Mouse (Mus musculus) T-helper 1 cell (primary cell): Measurements from ENCODE around the gene Zscan26.
"Not testable (repeated sequence)": the region's sequence is repeated elsewhere in the genome, so short reads cannot be mapped to it uniquely, and the experiment has no call there.

ENCODE experiments used
- in situ Hi-C: fragments of 300-600 bp; cut with MboI, MseI; formaldehyde crosslinking; loops from one replicate; pipeline ENCODE4 v1.15.1; 2025; ENCODE audit warnings: high pct_unique_total_duplicates

The Zscan26 gene

DNA sequence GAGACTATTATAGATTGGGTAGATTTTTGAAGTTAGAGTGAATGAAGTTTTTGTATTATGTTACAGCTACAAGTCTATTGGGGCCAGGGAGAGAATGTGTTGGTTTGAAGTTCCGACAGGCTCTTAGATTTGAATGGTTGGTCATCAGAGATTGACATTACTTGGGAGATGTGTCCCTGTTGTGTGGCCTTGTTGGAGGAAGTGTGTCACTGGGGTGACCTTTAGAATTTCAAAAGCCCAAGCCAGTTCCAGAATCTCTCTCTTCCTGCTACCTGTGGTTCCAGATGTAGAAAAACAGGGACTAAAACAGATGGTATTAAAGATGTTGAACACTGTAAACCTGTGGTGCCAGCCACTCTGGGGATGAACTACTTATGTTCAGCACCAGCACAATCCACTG is 25.9 kb downstream of the Zscan26 start:
- in situ Hi-C loops = no loop called here

DNA sequence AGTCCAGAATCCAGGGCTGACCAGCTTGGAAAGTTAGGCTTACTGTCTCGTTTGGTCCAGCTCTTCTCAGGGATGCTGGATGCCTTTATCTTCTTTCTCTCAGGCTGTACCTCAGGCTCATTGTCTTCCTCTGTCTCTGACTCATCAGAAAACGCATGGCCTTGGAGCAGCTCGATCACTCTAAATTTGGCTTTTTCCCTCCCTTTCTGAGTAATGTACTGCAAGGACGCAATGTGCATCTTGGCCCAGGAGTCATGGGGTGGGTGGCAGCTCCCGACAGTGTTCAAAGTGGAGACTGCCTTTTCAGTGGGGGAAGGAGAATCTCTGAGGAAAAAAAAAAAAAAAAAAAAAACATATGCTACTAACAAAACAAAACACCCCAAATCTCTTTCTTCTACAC is 30.2 kb downstream of the Zscan26 start:
- in situ Hi-C loops = no loop called here

DNA sequence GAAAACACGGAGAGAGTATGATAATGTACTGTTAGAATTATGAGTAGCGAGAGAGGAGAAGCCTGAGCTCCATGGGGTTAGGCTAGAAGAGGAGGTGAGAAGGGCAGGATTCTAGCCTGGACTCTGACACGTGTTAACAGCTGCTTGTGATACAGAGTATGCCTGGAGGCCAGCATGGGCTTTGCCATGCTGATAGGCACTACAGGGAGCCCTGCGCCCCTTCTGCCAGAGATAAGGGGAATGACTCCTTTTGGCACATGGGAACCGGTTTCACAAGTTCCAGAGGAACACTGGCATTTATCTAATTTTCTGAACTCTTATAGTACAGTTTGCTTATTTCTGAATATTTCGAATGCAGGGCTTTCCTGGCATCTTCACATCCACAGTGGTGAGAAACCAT is 34.7 kb downstream of the Zscan26 start:
- in situ Hi-C loops = no loop called here

DNA sequence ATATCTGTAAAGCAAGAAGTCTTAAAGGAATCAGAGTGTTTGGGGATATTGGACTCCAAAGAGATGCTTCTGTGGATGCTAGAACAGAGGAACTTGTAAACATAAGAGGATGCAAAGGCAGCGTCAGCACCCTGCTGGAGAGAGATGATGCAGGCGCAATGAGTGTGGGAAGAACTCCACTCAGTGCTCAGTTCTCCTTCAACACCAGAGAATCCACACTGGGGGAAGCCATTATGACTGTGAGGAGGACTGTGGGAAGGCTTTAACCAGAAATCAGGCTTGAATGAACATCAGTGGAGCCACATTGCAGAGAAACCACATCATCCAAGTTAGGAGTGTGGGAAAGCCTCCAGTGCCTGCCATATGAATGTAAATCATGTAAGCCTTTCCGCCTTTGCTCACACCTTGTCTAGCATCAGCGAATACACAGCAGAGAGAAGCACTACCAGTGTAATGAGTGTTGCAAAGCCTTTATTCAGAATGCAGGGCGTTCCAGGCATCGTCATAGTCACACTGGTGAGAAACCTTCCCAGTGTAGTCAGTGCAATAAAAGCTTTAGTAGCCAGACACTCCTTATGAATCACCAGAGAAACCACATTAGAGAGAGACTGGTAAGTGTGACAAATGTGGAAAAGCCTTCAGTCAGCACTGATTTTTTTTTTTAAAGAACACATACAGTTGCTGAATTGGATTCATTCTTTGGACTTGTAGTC is 36.1 kb downstream of the Zscan26 start:
- in situ Hi-C loops = no loop called here

DNA sequence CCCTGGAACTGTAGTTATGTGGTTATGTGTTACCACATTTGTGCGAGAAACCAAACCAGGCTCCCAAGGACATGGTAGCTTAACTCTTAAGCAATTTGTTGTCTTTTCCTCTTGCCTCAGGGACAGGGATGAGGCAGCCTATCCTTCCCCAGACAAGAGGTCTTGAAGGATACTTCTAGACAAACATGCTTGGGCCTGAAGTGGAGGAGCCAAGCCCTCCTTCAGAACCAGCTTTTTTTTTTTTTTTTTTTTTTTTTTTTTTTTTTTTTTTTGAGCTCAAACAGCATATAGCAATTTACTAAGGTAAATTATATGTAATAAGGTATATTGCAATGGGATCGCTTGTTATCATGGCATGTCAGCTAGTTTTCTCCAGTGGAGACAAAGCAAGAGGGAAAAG is 37.8 kb downstream of the Zscan26 start:
- in situ Hi-C loops = no loop called here

DNA sequence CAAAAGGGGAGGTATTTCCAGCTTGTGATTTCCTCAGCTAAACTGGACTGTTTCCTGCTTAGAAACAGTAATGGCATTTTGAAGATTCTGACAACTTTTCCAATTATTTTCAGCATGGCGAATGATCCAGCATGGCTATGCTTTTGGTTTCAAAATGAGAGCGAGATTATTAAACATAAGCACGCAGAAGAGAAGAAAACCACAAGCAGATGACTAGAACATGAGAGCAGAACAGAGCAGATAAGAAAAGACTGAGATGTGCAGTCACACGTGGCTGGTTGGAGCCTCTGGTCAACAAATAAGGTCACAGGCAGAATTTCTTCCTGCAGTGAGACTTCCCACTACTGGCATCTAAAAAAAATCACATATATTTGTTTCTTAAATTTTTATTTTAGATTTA is 38.3 kb downstream of the Zscan26 start:
- in situ Hi-C loops = no loop called here

DNA sequence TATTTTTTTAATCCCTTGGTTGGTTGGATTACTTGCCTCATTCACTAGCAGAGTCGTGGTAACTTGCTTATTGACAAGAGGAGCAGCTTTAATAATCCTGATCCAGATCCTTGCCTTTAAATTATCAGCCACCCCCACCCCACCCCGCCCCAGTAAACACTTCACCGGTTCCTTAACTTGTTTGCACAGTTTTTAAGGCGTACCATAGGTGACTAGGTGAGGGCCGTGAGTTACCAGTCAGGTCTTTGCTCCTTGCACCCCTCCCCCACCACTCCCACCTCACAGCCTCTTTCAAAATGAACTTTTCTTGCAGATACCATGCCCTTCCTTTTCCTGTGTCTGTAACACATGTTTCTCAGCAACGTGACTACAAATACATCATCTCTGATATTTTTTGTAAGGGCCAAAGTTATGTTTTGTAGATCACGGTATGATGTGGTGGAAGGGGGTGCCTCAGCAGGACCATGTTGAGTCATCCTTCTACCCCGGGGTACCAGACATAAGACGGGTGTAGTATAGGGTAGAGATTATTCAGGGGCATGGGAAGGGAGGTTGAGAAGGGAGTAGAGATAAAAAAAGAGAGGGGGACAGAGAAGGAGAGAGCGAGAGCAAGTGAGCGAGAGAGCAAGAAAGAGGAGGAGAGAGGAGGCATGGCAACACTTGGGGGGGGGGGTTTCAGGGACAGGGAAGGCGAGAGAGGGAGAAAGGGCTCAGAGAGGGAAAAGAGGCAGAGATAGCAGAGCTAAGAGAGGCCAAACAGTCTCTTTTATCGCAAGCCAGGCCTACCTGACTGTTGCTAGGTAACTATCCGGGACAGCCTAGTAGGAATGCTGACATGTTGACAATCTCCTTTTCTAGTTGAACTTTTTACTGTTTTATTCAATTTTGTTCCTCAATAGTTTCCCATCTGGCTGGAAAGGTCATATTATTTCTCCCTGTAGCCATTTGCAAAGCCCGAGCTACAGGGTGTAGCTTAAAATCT is 39.0 kb downstream of the Zscan26 start:
- in situ Hi-C loops = loop anchor here (5.0 kb wide), 1 partner anchor 33 kb away; no protein-coding TSS in a partner anchor

DNA sequence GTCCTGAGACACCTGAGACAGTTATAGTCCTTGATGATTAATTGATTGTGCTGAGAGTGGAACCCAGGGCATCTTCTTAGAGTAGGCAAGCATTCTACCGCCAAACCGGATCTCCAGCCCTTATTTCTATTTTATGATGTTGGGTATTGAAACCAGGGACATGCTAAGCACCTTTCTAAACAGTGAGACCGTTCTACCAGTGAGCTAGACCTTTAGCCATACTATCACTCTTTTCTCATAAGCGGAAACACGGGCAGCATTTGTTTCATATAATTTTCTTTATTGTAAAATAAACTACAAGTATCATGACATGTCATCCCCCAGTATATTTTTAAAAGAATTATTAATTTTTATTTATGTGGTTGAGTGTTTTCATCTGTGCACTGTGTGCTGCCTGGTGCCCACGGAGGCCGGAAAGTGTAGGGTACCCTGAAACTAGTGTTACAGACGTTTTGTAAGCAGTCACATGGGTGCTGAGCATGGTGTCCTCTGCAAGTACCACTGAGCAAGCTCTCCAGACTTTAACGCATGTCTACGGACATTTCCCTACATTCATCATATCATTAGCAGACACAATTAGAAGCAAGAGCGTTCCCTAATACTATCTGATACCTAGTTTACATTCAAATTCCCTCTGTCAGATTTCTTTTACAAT is 44.6 kb downstream of the Zscan26 start:
- in situ Hi-C loops = no loop called here

DNA sequence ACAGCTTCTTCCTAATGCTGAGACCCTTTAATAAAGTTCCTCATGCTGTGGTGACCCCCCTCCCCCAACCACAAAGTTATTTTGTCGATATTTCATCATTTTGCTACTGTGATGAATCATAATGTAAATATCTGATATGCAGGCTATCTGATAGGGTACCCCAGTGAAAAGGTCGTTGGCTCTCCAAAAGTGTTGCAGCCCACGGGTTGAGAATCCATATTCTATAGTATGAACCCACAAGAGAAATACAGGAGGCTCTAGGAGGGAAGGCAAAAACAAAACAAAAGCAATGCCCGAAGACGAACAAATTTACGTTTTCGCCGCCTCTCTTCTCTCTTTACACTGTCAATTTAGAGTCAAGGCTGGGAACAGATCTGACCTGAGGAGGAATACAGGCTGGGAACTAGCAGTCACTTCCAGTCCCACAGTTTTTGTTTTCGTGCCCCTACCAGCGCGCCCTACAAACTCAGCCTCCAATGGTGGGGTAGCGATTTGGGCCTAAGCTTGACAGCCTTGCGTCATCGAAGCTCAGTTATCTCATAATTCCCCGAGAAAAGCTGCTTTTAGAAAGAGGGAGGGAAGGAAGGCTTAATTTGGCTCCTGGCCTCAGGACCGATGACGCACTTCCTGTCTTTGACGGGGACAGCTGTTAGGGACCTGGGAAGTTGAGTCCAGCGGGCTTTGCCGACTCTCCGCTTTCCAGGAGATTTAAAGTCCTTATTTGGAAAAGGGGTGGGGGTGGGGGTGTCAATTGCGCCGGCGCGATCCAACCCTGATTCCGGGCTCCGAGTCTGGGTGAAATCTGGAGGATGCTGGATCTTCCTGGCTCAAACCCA is 45.3 kb downstream of the Zscan26 start:
- in situ Hi-C loops = no loop called here

DNA sequence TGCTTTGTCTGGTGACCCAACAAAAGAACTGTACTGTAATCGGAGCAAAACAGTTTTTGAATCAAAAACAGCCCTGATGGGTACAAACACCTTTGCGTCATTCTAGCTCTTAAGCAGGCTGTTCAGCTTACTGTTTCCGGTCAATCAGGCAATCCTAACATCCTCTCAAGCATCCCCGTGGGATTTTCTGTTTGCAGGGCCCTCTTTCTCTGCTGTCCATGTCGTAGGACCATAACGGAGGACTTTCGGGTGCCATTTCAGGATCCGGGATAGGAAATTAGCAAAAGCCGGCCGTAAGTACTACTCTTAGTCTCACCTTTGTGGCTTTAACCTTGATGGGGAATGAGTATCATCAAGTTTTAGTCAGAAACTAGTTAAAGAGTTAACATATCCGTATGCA is 46.2 kb downstream of the Zscan26 start:
- in situ Hi-C loops = no loop called here

DNA sequence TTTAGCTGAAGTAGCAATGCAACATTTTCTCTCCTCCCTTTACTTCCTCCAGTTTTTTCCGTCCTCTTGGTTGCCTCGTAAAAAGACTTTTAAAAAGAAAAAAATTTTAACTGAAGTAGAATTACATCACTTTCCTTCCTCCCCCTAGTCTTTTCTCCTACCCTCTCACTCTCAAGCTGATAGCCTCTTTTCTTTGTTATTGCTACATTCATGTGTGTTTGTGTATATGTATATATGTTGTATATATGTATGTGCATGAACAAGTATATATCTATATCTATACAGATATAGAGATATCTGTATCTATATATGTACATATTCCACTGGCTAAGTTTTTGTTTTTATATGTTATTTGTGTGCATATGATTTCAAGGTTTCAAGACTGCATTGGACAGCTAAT is 50.7 kb downstream of the Zscan26 start:
- in situ Hi-C loops = no loop called here

DNA sequence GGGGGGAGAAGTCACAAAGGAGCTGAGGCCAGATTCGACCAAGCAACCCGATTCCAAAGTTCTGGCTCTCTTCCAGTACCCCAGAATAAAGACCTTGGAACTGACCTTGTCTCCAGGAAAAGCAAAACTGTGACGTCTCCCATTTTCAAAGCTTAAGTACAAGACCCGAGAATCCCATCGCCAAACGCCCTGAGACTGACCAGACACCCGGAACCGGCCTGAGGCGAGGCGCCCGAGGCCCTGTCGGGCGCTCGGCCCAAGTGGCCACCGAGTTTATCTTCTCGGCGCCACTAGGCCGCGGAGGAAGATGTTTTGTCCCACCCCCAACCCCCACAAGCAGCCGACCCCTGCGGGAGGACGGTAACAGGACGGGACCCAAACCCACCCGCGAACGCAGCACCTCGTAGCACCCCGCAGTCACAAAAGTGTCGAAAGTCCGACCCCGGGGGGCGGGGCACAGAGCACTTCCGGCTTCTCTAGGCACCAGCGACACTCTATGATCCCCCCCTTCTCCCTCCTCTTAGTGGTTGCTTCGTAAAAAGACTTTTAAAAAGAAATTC is 51.2 kb downstream of the Zscan26 start, which contains the start of gene Zkscan3:
Gene Zkscan3, minus strand, starts transcription at position 469 of the 560 bp plus-strand sequence.
- in situ Hi-C loops = no loop called here

DNA sequence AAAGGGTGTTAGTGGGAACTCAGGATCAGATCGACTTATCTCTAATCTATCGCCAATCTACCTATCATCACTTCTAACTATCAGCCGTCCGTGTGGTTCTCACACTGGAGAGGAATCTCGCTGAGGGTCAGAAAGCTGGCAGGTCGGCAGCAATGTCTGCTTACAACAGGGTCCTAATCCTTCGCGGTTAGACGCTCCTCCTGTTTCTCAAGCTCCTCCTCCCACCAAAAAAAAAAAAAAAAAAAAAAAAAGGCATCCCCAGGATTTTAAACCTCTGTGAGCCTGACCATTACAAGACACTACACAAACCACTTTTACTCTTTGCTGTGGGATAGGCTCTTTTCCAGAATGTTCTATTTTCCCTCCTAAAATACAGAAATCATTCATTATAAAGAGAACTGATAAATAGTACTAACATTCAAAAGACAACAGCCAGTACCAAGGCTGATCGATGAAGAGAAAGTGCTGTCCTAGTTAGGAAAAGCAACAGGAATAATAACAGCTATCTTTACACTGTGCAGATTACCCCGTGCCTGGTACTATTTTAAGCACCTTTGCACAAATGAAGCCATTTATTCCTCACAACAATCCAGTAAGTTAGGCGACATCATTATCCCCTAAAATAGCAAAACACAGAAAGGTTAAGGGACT is 51.8 kb downstream of the Zscan26 start:
- in situ Hi-C loops = no loop called here

DNA sequence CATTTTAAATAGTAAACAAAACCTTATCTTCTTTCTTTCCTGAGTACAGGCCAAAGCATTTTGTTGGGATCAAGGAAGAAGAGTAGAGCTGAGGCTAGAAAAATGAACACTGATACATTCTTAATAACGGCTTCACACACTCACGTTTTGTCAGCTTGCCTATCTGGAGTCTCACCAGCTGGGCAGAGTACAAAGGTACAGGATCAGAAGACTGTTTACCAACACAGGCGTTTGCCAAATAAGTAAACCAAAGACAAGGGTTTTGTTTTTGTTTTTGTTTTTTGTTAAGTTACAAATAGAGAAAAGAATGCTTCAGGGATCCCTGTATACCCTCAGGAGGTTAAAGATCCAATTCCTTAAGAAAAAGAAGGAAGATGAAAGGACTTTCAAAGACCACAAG is 52.4 kb downstream of the Zscan26 start:
- in situ Hi-C loops = no loop called here

DNA sequence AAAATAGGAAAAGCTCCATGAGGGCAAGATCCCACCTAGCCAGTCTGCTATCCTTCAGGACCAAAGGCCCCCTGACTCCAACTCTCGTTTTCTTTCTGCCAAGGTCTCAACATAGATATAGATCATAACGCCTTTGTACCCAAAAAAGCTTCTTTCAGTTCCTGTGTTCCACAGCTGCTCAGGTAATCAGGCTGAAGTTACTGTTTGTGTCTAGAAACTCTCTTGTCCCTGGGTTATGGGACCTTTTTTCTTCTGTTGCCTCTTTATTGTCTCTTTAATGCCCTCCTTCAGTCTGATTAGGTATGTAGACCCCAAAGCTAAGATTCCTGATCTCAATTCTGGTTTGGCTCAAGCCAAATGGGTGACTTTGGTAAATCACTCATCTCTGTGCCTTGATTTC is 56.0 kb downstream of the Zscan26 start:
- in situ Hi-C loops = no loop called here

DNA sequence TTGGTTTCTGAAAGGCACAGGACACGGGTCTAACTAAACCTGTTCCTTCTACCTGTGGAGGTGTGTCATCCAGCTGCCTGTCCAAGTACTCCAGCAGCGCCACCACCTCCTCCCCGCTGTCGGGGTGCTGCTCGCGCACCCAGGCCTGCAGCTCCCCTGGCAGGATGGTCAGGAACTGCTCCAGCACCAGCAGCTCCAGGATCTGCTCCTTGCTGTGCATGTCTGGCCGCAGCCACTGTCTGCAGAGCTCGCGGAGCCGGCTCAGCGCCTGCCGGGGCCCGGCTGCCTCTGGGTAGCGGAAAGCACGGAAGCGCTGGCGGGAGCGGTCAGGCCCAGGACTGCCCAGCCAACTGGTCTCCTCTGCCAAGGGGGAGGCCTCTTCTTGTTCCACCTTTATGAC is 57.5 kb downstream of the Zscan26 start:
- in situ Hi-C loops = not testable (repeated sequence)

DNA sequence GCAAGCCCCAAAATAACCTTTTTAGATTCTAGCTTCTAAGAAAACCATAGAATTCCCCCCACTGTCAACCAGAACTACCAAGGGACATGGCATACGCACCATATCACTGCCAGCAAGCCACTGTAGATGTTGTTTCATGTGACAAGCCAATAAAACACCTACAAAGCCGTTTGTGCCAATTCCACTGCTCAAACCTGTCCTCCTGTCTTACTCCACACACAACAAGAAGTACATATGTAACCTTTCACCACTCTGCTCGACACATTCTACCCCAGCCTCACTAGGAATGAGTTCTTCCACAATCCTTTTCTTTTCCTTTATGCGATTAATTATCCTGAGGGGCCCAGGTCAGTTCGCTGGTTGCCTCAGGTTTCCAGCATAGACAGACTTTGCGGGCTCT is 57.9 kb downstream of the Zscan26 start:
- in situ Hi-C loops = no loop called here

DNA sequence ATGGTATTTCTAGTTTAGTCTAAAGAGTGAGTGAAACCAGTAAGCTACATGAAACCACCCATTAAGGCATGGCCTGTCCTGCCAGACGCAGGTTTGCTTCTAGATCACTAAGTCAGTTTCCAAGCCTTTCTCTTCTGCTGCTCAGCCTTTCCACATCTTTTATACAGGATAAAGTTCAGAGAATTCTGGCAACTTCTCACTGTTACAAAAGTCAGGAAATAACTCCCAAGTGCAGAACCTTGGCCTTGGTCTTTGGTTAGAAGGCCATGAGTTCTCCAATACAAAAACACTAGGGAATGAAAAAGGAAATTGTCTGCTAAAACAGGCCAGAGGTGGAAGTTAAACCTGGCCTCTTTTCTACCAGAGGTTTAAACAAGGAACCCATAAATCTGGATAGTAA is 58.3 kb downstream of the Zscan26 start:
- in situ Hi-C loops = no loop called here
